Mouse (Mus musculus): Measurements from ENCODE around the gene Hdgfl3.

Hdgfl3 gene

GRCm38 (mm10) chr7:81959704-81960103 is 25.4 kb upstream of the Hdgfl3 start:
- no peaks in the 10 kb centered on the region for H3K36me3 ChIP-seq (ENCODE audit: insufficient read depth, low read length)
- no peak overlapping the region for H3K4me3 ChIP-seq (replicated peaks; ENCODE audit: low read length)
- H3K4me1 ChIP-seq (replicated peaks; ENCODE audit: low read depth, low read length), result no peaks in the 10 kb centered on the region
- TF ChIP-seq CTCF (conservative IDR thresholded peaks at IDR 0.05; ENCODE audit: low read length), result peak; percentile 85
- TF ChIP-seq POU5F1 (IDR thresholded peaks at IDR 0.05; ENCODE audit: borderline replicate concordance, low read length), result no peak
- H3K9me3 ChIP-seq (ENCODE audit: low read length), result no peaks in the 10 kb centered on the region
- no peaks in the 10 kb centered on the region for H3K27me3 ChIP-seq (ENCODE audit: insufficient read depth, low read length)

GRCm38 (mm10) chr7:81954208-81954846 is 20.1 kb upstream of the Hdgfl3 start:
- TF ChIP-seq CTCF (conservative IDR thresholded peaks at IDR 0.05; ENCODE audit: low read length) (peak; percentile 10; the same call in 1 of the 2 replicates), NANOG (IDR thresholded peaks at IDR 0.05; ENCODE audit: borderline replicate concordance, low read length) (no peak), POU5F1 (IDR thresholded peaks at IDR 0.05; ENCODE audit: borderline replicate concordance, low read length) (no peak)
- H3K9me3 ChIP-seq (ENCODE audit: low read length), result no peaks in the 10 kb centered on the region
- H3K4me3 ChIP-seq (replicated peaks; ENCODE audit: low read length), result no peak overlapping the region
- H3K36me3 ChIP-seq (ENCODE audit: insufficient read depth, low read length), result no peaks in the 10 kb centered on the region
- H3K4me1 ChIP-seq (replicated peaks; ENCODE audit: low read depth, low read length), result no peaks in the 10 kb centered on the region
- H3K27me3 ChIP-seq (ENCODE audit: insufficient read depth, low read length), result no peaks in the 10 kb centered on the region

DNA sequence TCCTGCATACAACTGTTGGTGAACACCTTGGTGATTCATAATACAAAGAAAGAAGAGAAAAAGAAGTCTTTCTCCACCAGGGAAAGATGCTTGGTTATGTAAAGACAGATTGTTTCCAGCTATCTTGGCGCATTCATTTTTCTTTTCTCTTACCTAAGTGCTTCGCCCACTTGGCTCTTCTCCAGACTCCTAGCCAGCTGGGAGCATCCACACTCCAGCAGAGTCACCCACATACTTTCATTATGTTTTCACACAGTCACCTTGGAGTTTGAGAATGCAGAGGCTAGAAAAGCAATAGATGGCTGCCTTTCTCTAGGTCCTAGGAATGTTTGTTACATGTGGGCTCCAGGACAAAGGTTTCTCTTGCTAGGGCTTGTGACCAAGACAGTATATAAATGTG is 16.2 kb upstream of the Hdgfl3 start:
- Histone ChIP-seq H3K9me3 (ENCODE audit: low read length) (no peaks in the 10 kb centered on the region), H3K36me3 (ENCODE audit: insufficient read depth, low read length) (no peaks in the 10 kb centered on the region), H3K27me3 (ENCODE audit: insufficient read depth, low read length) (no peaks in the 10 kb centered on the region), H3K4me1 (replicated peaks; ENCODE audit: low read depth, low read length) (no peaks in the 10 kb centered on the region), H3K4me3 (replicated peaks; ENCODE audit: low read length) (no peak overlapping the region)
- no peak for TF ChIP-seq NANOG (IDR thresholded peaks at IDR 0.05; ENCODE audit: borderline replicate concordance, low read length)
- no peak for TF ChIP-seq CTCF (conservative IDR thresholded peaks at IDR 0.05; ENCODE audit: low read length)
- TF ChIP-seq POU5F1 (IDR thresholded peaks at IDR 0.05; ENCODE audit: borderline replicate concordance, low read length), result no peak

- Histone ChIP-seq H3K9me3 (ENCODE audit: low read length) (no peaks in the 10 kb centered on the region), H3K36me3 (ENCODE audit: insufficient read depth, low read length) (no peaks in the 10 kb centered on the region), H3K4me3 (replicated peaks; ENCODE audit: low read length) (no peak overlapping the region), H3K27me3 (ENCODE audit: insufficient read depth, low read length) (no peaks in the 10 kb centered on the region), H3K4me1 (replicated peaks; ENCODE audit: low read depth, low read length) (peaks cover 3% of the 10 kb centered on the region; the same call in 1 of the 2 replicates)
- TF ChIP-seq NANOG (IDR thresholded peaks at IDR 0.05; ENCODE audit: borderline replicate concordance, low read length) (no peak), CTCF (conservative IDR thresholded peaks at IDR 0.05; ENCODE audit: low read length) (peak; percentile 19; the same call in 1 of the 2 replicates), POU5F1 (IDR thresholded peaks at IDR 0.05; ENCODE audit: borderline replicate concordance, low read length) (no peak)
Observed at GRCm38 (mm10) chr7:81945398-81945797, 11.1 kb upstream of the Hdgfl3 start.

- Histone ChIP-seq H3K27me3 (ENCODE audit: insufficient read depth, low read length) (peaks cover 58% of the 10 kb centered on the region), H3K9me3 (ENCODE audit: low read length) (peaks cover 2% of the 10 kb centered on the region; the same call in 1 of the 2 replicates), H3K4me3 (replicated peaks; ENCODE audit: low read length) (peak overlapping the region; percentile 81), H3K36me3 (ENCODE audit: insufficient read depth, low read length) (no peaks in the 10 kb centered on the region), H3K4me1 (replicated peaks; ENCODE audit: low read depth, low read length) (peaks cover 8% of the 10 kb centered on the region; the same call in 1 of the 2 replicates)
- no peak for TF ChIP-seq POU5F1 (IDR thresholded peaks at IDR 0.05; ENCODE audit: borderline replicate concordance, low read length)
- no peak for TF ChIP-seq CTCF (conservative IDR thresholded peaks at IDR 0.05; ENCODE audit: low read length)
- TF ChIP-seq NANOG (IDR thresholded peaks at IDR 0.05; ENCODE audit: borderline replicate concordance, low read length), result no peak
Observed at GRCm38 (mm10) chr7:81934806-81935205, 533 bp upstream of the Hdgfl3 start.

DNA sequence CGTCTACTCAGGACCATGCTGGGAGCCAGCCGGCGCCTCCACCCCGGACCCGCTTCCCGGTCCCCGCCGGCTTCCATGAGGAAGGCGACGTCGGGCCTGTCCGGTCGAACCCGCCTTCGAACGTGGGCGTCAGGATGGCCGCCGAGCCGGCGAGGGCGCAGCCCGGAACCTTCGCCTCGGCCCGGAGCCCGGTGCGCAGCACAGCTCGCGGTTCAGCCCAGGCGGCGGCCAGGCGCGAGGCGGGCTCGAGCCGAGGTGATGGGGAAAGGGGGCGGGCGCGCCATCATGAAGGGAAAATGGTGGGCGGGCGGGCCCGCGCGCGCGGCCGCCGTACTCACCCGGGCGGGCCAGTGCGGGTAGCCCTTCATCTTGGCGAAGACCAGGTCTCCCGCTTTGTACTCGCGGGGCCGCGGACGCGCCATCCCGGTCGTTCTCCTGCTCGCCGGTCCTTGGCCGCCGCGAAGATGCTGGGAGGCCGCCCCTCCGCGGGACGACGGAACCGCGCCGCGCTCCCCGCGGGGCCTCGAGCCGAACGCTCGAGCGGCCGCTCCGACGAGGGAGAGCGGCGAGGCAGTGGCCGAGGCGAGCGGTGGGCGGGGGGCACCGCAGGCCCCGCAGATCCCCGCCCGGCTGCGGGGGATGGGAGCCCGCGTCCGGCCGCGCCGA is 539 bp downstream of the Hdgfl3 start:
- Histone ChIP-seq H3K27me3 (ENCODE audit: insufficient read depth, low read length) (peaks cover 53% of the 10 kb centered on the region), H3K9me3 (ENCODE audit: low read length) (peaks cover 2% of the 10 kb centered on the region; the same call in 1 of the 2 replicates), H3K36me3 (ENCODE audit: insufficient read depth, low read length) (no peaks in the 10 kb centered on the region), H3K4me3 (replicated peaks; ENCODE audit: low read length) (peak overlapping the region; percentile 81), H3K4me1 (replicated peaks; ENCODE audit: low read depth, low read length) (peaks cover 8% of the 10 kb centered on the region; the same call in 1 of the 2 replicates)
- TF ChIP-seq POU5F1 (IDR thresholded peaks at IDR 0.05; ENCODE audit: borderline replicate concordance, low read length) (no peak), CTCF (conservative IDR thresholded peaks at IDR 0.05; ENCODE audit: low read length) (no peak), NANOG (IDR thresholded peaks at IDR 0.05; ENCODE audit: borderline replicate concordance, low read length) (no peak)

GRCm38 (mm10) chr7:81933061-81933600 is 1.1 kb downstream of the Hdgfl3 start:
- TF ChIP-seq NANOG (IDR thresholded peaks at IDR 0.05; ENCODE audit: borderline replicate concordance, low read length) (no peak), CTCF (conservative IDR thresholded peaks at IDR 0.05; ENCODE audit: low read length) (no peak), POU5F1 (IDR thresholded peaks at IDR 0.05; ENCODE audit: borderline replicate concordance, low read length) (no peak)
- Histone ChIP-seq H3K36me3 (ENCODE audit: insufficient read depth, low read length) (no peaks in the 10 kb centered on the region), H3K27me3 (ENCODE audit: insufficient read depth, low read length) (peaks cover 50% of the 10 kb centered on the region), H3K4me3 (replicated peaks; ENCODE audit: low read length) (peak overlapping the region; percentile 81), H3K4me1 (replicated peaks; ENCODE audit: low read depth, low read length) (peaks cover 8% of the 10 kb centered on the region; the same call in 1 of the 2 replicates), H3K9me3 (ENCODE audit: low read length) (peaks cover 2% of the 10 kb centered on the region; the same call in 1 of the 2 replicates)

DNA sequence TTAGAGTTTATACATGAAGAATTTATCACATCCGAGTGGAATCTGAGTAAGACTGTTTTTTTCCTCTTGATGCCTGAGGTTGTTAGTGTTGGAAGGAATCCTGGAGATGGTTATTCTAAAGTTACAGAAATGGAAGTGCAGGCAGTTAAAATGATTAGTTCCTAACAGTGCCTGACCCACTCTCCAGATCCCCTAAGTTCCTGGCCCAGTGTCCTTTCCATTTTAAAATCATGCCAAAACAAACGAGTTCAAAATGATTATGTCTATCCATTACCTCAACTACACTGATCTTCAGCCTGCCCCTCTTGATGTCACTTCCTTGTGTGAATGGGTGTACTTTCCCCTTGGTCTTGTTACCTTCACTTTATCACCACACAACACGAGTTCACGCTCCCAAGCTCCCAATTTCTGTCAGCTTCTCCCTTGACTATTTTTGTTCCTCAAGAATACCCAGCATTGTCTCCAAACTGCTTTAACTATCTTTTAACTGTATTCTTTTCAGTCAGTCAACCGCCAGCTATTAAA is 1.7 kb downstream of the Hdgfl3 start:
- H3K4me1 ChIP-seq (replicated peaks; ENCODE audit: low read depth, low read length), result peaks cover 8% of the 10 kb centered on the region; the same call in 1 of the 2 replicates
- H3K36me3 ChIP-seq (ENCODE audit: insufficient read depth, low read length), result no peaks in the 10 kb centered on the region
- no peak for TF ChIP-seq POU5F1 (IDR thresholded peaks at IDR 0.05; ENCODE audit: borderline replicate concordance, low read length)
- no peak for TF ChIP-seq CTCF (conservative IDR thresholded peaks at IDR 0.05; ENCODE audit: low read length)
- no peak for TF ChIP-seq NANOG (IDR thresholded peaks at IDR 0.05; ENCODE audit: borderline replicate concordance, low read length)
- H3K9me3 ChIP-seq (ENCODE audit: low read length), result peaks cover 2% of the 10 kb centered on the region; the same call in 1 of the 2 replicates
- H3K27me3 ChIP-seq (ENCODE audit: insufficient read depth, low read length), result peaks cover 50% of the 10 kb centered on the region
- no peak overlapping the region for H3K4me3 ChIP-seq (replicated peaks; ENCODE audit: low read length)
